Mouse (Mus musculus): ENCODE measurements around the gene Gadd45gip1.

The Gadd45gip1 gene

DNA sequence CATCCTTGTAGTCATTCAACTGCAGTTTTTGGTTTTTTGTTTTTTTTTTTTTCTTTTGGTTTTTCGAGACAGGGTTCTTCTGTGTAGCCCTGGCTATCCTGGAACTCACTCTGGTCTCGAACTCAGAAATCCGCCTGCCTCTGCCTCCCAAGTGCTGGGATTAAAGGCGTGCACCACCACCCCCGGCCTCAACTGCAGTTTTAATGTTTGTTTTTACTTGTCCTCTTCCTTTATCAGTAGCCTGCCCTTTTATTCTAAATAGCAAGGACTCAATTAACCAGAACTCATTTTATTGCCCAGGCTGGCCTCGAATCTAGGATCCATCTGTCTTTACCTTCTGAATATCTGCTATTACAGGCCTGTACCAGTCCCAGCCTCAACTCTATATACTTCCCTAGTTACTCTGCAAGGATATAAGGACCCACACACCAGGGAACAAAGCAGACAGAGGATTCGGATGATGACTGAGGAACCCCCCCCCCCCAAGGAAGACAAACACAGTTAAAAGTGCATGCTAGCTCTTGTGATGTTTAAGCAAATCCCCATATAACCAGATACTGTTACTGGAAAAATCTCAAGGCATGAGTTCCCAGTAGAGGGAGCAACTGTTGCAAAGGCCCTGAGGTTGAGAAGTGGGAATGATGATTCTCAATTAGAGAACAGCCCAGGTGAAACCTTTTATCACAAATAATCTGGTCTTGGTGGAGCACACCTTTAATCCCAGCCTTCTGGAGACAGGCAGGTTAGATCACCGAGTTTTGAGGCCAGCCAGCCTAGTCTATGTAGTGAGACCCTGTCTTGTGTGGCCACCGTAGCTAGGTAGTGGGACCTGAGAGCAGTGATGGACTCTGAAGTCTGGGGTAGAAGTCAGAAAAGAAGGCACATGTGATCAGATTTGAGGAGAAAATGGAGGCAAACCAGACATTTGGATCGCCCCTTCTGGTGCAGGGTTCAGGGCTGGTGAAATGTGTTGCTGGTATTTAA, 1.7 kb downstream of the Gadd45gip1 start:
- DNase-seq: no peak

DNA sequence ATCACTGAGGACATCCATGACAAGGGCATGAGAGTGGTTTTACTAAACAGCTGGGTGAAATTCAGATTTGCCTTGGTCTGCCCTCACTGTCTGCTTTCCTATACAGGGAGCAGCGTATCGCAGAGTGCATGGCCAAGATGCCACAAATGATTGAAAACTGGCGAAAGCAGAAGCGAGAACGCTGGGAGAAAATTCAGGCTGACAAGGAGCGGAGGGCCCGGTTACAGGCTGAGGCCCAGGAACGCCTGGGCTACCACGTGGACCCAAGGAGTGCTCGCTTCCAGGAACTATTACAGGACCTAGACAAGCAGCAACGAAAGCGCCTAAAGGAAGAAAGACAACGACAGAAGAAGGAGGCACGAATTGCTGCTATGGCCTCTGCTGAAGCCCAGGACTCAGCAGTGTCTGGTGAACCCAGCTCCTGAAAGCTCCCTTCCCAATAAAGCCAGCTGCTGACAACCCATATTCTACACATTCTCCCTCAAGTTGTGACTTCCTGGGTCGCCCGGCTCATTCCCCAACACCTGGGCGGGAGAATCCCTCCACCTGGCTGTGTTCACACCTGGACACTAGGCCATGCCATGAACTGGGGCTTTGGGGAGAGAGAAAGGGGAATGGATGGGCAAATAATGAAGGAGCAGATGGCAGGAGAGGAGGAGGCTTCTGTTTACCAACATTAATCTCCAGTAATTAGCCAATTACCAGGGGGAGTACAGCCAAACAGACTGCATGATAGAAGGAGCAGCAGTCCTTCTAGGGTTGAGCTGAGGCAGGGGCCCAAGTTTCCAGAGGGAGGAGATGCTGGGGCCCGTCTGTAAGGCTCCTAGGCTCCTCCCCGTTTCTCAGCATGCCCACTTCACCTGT, 2.9 kb downstream of the Gadd45gip1 start:
- no peak for DNase-seq

DNA sequence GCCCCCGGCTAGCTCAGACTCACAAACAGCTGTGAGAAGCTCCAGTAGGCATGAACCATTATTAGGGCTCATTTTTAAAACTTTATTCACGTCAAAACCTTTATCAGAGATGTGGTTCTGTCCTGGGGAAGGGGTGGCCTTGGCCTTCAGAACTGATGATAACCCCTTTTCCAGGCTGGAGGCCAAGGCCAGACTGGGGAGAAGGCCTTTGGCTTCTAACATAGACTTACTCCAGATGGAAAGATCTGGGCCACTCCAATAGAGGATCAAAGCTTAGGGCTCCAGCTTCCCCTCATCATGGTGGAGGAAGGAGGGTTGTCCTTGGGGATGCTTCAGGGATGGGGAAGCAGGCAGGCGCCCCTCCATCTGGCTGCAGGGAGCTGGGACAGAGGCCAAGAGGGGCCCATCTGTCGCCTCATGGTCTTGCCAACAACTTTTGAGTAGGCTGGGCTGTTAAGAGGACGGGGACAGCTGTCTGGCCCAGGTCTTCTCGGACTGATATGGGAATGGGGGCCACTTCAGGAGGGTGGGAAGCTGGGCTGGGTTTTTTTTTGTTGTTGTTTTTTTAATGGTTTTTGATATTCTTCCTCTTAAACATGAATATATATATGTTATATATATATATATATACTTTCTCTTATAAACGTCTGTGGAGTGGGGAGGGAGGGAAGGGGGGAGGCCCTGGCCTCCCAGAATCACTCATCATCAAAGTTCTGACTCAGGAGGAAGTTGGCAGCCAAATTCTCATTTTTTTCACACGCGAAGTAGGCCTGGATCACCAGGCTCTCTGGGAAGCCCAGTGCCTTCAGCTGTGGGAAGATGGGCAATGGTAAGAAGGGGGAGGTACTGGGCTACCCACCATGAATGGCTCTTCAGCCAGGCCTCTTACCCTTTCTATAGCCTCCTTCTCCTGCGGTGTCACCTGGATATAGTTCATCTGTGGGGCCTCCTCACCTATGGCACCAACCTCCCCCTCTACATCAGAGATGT, 3.8 kb downstream of the Gadd45gip1 start:
- no peak for DNase-seq

DNA sequence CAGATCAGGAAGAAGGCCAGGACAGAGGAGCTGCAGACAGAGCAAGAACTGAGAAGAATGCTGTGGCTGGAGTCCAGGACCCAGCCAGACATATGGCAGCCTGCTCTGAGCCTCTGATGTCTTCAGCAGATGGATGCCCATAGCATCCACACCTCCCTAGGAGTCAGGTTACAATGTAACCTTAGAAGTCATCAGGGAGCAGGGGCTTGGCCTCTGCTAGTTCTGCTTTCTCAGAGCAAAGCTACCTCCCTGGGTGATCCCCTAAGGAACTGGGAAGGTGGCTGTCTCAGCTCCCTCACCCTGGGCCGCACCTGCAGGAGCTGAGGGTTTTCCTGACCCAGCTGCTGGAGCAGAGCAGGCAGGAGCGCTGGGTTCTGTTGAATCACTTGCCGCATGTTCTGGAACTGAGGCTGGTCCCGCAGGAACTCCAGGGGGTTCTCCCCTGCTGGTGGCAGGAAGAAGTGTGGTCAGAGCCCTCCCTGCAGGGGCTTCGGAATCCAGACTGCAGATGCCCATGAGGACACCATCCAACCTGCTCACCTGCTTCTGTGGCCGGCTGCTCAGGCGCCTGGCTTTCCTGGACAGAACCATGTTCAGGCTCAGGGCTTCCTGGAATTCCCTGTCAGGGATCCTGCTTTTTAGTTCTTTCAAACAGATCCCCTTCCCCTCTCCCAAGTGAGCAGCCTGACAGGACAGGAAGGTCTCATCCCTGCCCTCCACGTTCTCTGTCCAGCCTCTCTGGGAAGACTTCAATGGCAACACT, 6.0 kb downstream of the Gadd45gip1 start:
- no peak for DNase-seq

DNA sequence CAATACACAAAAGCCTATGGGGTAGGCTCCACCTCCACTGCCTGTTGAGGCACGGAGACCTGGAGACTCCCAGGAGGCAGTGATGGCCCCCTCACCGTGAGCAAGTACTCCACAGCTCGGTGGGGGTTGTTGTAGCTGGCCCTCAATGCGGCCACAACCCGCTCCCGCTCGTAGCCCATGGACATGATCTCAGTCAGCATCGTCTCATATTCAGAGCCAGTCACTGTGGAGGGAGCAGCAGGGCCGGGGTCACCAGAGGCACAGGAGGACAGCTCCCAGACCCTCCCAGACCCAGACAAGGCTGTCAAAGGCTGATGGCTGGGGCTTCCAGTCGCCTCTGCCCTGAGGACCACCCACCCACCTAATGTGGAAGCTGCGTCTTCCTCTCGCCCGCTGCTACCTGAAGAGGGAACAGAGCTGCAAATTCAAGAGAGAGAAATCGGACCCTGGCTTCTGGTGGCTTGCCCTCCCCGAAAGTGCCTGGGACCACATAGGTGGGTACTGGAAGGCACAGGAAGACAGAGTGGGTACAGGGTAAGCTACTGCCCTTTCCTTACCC, 6.7 kb downstream of the Gadd45gip1 start:
- DNase-seq: no peak

DNA sequence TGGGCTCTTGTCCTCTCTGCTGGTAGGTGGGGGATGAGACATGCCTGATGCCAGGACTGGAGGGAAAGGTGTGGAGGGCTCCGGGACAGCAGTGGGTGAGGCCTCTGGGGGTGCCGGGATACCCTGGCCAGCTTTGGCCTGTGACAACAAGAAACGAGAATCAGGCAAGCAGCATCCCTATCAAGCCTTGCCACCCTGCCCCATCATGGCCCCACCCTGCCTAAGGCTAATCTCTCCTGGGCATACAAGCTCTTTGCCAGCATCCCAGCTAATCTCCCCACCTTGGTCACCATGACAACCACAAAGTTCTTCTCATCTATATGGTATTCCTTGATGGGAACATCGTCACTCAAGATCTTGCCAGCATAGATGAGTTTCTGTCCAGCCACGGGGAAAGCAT, 7.2 kb downstream of the Gadd45gip1 start:
- DNase-seq: no peak

DNA sequence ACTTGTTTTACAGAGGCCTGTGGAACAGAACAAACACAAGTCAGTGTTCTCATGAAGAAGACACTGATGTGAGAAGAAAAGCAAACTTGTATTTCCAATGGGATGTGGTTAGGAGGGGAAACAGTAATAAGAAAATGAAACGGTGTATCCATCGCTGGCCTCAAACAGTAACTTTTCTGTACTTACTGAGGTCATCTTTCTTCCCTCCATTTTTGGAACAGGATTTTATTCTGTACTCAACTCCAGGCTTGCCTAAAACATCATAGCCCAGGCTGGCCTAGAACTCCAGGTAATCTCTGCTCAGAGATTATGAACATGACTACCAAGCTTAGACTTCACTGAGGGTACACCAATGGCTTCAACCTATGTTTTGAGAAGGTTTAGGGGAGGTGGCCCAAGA, 8.1 kb downstream of the Gadd45gip1 start:
- DNase-seq: no peak

DNA sequence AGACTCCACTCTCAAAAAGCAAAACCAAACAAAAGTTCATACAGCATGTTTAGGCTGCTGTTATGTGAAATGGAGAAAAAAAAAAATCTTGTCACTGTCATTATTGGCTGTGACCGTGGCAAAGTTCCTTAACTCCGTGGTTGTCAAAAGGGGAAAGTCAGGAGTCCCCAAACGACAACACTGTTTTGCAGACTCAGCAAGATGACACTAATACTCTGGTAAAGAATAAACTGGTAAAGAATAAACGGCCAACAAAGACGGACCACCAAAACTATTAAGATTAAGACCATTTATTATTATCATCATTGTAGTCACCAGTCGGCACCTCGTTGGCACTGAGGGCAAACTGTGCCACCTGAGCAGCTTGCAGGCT, 8.5 kb downstream of the Gadd45gip1 start:
- DNase-seq: no peak

DNA sequence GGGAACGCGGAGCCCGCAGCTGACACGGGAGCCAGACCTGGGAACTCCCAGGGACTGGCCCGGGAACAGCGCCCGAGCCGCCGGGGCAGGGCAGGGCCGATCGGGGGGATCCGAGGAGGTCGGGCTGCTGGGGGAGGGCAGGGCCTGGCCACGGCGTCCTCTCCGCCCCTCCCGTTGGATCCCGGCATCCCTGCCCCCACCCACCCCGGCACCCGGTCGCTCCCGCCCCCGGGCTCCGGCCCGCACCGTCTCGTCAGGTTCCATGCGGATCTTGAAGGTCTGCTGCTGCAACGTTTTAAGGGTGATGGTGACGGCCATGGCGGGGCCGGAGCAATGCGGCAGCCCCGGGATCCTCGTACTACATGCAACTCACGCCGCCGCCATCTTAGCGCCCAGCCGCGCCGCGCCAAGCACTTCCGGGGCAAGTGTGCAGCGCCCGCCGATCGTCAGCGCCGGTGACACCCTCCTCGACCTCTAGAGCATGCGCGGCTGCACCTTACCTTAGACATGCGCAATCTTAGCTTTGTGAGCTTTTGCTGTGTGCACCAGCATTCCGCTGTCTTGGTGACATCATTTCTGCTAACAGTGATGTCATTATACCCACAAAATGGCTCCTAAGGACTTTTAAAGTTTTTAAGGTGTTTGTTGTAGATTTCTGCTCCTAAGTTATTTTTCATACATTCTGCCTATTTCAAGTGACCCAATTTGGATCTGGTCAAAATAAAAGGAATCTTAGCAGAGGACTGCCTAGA, 9.1 kb downstream of the Gadd45gip1 start, which contains the start of gene Rad23a:
Gene Rad23a, minus strand, starts transcription at position 418 of the 752 bp plus-strand sequence.
- DNase-seq: peak; percentile 91

DNA sequence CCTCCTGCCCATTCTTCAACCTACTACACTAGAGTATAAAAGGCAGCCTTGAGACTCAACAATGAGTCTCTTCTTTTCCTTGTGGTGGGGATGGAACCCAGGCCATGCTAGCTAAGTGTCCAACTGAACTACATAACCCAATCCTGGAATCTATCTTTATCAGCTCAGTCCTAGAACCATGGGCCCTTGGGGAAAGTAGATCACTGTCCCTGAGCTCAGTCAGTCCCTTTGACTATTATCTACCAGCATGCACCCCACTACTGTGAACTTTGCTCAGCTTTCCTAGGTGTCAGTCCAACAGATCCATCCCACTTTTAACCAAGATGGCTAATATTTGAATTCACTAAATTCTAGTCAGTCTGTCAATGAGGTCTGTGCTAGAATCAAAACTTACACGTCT, 10.2 kb downstream of the Gadd45gip1 start:
- no peak for DNase-seq

DNA sequence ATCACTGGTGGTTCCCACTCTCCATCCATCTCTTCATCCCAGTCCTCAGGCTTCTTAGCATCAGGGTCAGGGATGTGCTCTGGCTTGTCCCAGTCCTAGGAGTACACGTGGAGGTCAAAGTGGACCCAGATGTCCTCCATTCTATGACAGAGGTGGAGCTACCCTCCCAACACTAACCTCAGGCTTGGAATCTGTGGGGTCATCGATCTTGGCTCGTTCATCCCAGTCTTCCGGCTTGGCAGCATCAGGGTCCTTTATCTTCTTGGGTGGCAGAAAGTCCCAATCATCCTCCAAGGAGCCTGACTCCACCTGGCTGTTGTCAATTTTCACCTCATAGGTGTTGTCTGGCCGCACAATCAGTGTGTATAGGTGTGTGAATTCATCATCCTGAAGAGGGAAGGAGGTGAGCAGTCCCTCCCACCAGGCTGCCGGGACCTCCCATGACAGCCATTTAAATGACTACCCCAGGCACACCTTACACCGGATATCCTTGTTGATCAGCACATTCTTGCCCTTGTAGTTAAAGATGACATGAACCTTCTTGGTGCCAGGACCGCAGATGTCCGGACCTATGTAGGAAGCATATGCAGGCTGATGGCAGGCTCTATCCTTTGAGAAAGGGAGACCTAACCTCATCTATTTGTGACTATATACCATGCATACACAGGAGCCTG, 13.2 kb downstream of the Gadd45gip1 start:
- peak in 1 of 2 experiments; percentile 19 for DNase-seq

DNA sequence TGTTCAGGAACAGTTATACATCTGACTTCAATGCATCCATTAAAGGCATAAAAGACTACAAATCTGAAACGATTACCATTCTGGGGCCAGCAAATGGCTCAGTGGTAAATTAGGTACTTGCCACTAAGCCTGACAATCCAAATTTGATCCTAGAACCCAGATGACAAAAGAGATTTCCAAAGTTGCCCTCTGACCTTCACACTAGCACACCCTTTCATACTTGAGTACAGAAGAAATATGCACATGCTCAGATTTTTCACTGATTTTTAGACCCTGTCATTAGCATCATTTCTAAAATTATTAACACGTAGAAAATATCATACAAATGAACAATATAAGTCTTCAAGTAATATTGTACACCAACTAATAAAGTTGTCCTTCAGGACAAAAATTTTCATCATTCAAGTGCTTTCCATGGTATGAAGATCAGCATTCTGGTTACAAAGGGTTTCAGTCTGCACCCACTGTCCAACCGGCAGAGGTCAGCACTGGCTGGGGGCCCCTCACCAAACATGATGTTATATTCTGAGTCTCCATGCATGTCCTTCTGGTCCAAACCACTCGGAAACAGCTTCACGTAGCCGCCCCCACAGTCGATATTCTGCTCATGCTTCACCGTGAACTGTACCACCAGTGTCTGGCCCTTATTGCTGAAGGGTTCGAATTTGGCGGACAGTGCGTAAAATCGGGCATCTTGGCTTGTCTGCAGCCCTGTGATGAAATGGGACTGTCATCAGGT, 14.2 kb downstream of the Gadd45gip1 start:
- DNase-seq: peak; percentile 40 to 46

DNA sequence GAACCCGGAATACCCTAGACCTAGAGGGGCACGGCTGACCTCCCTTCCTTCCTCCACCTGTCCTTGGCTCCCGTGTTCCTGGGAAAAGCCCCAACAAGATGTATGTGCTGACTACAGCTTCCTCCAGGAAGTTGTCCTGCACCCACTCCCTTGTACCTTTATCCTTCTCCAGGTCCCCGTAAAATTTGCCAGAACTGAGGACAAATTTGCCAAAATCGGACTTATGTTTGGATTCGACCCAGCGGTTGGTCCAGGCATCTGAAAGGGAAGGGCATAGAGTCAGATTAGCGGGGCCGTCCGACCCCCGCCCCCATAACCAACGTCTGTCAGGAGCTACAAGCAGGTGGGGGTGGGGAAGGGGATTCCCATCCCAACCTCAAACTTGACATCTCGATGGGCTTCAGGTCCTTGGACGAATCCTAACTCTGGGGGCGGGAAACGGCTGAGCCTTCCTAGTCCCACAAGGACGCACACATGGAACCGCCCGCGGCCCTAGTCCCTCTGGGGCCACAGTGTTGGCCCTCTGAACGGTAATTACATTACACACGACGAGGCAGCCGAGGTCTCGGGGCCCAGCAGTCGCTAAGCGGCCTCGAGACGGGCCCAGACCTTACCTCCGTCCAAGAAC, 14.9 kb downstream of the Gadd45gip1 start:
- DNase-seq: no peak

DNA sequence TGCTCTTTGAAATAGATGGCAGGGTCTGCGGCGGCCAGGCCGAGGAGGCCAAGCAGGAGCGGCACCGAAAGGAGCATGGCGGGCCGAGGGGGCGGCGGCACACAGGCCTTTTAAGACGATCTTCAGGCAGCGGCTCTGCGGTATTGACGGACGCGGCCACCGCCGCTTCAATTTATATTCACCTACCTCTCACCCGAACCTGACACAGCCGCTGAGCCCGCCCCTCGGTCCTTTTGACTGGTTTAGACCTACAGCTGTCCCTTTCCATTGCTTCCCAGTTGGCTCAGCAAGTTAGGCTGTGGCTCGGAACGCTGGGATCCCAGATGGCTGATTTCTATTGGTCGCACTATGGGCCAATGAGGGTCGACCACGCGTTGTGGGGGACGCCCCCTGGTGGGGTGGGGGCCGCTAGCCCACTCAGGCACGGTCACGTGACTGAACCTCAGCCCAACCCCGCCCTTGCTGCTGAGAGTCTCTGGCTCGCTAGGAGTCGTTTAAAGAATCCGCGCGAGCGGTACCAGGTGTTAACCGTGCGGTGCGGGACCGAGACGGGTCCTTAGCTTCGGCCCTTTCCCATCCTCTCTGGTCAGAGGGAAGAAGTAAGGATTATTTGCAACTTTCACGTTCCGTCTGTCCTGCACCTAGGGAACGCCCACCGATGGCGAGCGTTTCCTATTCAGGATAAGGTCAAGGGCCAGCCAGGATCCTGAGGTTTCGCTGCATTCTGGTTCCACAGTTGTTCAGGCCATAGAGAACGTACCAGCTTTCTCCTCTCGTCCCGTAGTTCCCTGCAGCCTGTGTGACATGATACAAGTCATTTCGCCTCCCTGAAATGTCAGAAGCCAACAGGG, 15.6 kb downstream of the Gadd45gip1 start, which contains the start of gene Calr:
Gene Calr, minus strand, starts transcription at position 213 of the 851 bp plus-strand sequence.
- DNase-seq: peak; percentile 99

DNA sequence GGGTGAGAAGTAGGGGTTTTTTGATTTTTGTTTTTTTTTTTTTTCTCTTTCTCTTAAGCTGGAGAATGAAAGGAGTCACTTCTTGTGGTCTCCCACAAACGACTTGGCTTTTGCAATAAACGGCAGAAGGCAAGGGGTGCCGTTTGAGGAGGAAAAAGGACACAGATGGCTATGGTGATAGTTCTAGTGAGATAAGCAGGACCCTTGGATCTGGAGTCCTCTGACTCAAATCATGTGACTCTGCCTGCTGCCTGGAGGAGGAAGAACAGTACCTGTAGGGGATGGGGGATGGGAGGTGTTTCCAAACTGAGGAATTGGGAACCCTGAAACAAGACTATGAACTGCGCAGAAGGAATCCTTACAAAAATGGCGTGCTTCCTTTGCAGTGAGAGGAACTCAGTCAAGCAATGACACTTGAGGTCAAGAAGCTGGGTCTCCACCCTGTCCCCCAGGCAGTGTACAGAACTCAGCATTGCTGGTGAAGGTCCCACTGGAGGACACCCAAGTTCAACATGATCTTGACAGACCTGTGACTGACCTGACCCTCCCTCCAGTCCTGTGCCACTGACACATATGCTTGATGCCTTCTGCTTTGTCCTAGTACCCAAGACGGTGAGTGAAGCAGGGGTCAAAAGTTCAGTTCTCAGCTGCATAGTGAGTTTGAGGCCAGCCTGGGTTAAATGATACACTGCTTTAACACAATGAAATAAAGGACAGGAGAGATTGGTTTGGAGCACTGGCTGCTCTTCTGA, 16.5 kb downstream of the Gadd45gip1 start:
- peak in 1 of 2 experiments; percentile 25 for DNase-seq

DNA sequence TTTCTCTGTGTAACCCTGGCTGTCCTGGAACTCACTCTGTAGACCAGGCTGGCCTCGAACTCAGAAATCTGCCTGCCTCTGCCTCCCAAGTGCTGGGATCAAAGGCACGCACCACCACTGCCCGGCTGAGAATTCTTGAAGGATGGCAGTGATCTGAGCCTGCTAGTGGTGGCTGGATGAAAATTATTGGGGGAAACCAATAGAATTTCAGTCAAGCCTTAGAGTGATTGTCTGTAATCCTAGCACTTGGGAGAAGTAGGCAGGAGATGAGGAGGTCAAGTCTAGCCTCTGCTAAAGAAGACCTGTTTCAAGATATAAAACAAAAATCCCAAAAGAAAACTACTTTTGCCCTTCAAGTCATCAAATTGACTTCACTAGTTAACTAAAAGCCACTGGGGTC, 25.1 kb downstream of the Gadd45gip1 start:
- DNase-seq: no peak
